Mouse (Mus musculus): ENCODE measurements around the gene Ccdc8. TPM values are rescaled to one million over a fixed set of nuclear protein-coding genes. Genes with fewer than 3 reads are reported as not detected.

The Ccdc8 gene
- polyA plus RNA-seq, 1 experiment from 2014 or later: 47.4 TPM

Other genes starting within 250 kb of the Ccdc8 start
- gene Slc1a5, start 211.4 kb upstream of the Ccdc8 start, polyA plus RNA-seq (2015; fragmentation: Nextera tagmentation; extraction: Ambion mirVana): 45.4 and 47.6 TPM in 2 replicates
- 88.8 and 92.5 TPM in 2 replicates for gene Strn4, start 176.8 kb upstream of the Ccdc8 start, polyA plus RNA-seq (2015; fragmentation: Nextera tagmentation; extraction: Ambion mirVana)
- 33.0 and 33.9 TPM in 2 replicates for gene Fkrp, start 176.0 kb upstream of the Ccdc8 start, polyA plus RNA-seq (2015; fragmentation: Nextera tagmentation; extraction: Ambion mirVana)
- gene Prkd2, start 149.8 kb upstream of the Ccdc8 start, polyA plus RNA-seq (2015; fragmentation: Nextera tagmentation; extraction: Ambion mirVana): 13.0 and 15.4 TPM in 2 replicates
- gene Dact3, start 117.4 kb upstream of the Ccdc8 start, polyA plus RNA-seq (2015; fragmentation: Nextera tagmentation; extraction: Ambion mirVana): 2.8 and 3.1 TPM in 2 replicates
- 2.9 and 3.7 TPM in 2 replicates for gene Gng8, start 100.9 kb upstream of the Ccdc8 start, polyA plus RNA-seq (2015; fragmentation: Nextera tagmentation; extraction: Ambion mirVana)
- 1.4 and 1.5 TPM in 2 replicates for gene Ptgir, start 86.2 kb upstream of the Ccdc8 start, polyA plus RNA-seq (2015; fragmentation: Nextera tagmentation; extraction: Ambion mirVana)
- 112 and 128 TPM in 2 replicates for gene Calm3, start 68.6 kb upstream of the Ccdc8 start, polyA plus RNA-seq (2015; fragmentation: Nextera tagmentation; extraction: Ambion mirVana)
- gene Pnmal2, start 48.0 kb upstream of the Ccdc8 start, polyA plus RNA-seq (2015; fragmentation: Nextera tagmentation; extraction: Ambion mirVana): 5.6 and 6.0 TPM in 2 replicates
- 0.09 TPM in 2 replicates for gene Pnmal1, start 33.0 kb upstream of the Ccdc8 start, polyA plus RNA-seq (2015; fragmentation: Nextera tagmentation; extraction: Ambion mirVana)
- gene Gm42372, start 9.6 kb upstream of the Ccdc8 start, polyA plus RNA-seq (2015; fragmentation: Nextera tagmentation; extraction: Ambion mirVana): 0.07 and 0.09 TPM in 2 replicates
- gene Ppp5c, start 35.2 kb downstream of the Ccdc8 start, polyA plus RNA-seq (2015; fragmentation: Nextera tagmentation; extraction: Ambion mirVana): 105 and 108 TPM in 2 replicates
- 36.3 and 43.4 TPM in 2 replicates for gene Hif3a, start 69.7 kb downstream of the Ccdc8 start, polyA plus RNA-seq (2015; fragmentation: Nextera tagmentation; extraction: Ambion mirVana)
- 0.17 and 0.22 TPM in 2 replicates for gene Psg16, start 81.3 kb downstream of the Ccdc8 start, polyA plus RNA-seq (2015; fragmentation: Nextera tagmentation; extraction: Ambion mirVana)
- gene Ceacam3, start 157.6 kb downstream of the Ccdc8 start, polyA plus RNA-seq (2015; fragmentation: Nextera tagmentation; extraction: Ambion mirVana): not detected in 2 replicates
- gene Psg29, start 210.8 kb downstream of the Ccdc8 start, polyA plus RNA-seq (2015; fragmentation: Nextera tagmentation; extraction: Ambion mirVana): not detected in 2 replicates

Data from heart, embryonic 16.5 days (tissue).